Mouse (Mus musculus) cerebellum, adult 8-10 months (tissue): Measurements from ENCODE around the gene Cyp2a22.
"Not testable (repeated sequence)": the region's sequence is repeated elsewhere in the genome, so short reads cannot be mapped to it uniquely, and the experiment has no call there.

Source experiments
- DNase-seq: peaks from one replicate; pipeline ENCODE4 v3.0.0; 2022

Cyp2a22 gene

GRCm38 (mm10) chr7:26939262-26939661 lies at the start of gene Cyp2a22:
Gene Cyp2a22, minus strand, starts transcription at chr7:26939384.
- no peak for DNase-seq

- DNase-seq = not testable (repeated sequence)
Measured at GRCm38 (mm10) chr7:26983151-26983550, 44.0 kb upstream of the Cyp2a22 start.

- no peak for DNase-seq
Measured at GRCm38 (mm10) chr7:26982551-26982950, 43.4 kb upstream of the Cyp2a22 start.

- not testable (repeated sequence) for DNase-seq
Measured at GRCm38 (mm10) chr7:26981937-26982336, 42.8 kb upstream of the Cyp2a22 start.

- DNase-seq = not testable (repeated sequence)
Measured at GRCm38 (mm10) chr7:26981464-26981863, 42.3 kb upstream of the Cyp2a22 start.

GRCm38 (mm10) chr7:26962371-26962770 lies 23.2 kb upstream of the Cyp2a22 start:
- DNase-seq = not testable (repeated sequence)

GRCm38 (mm10) chr7:26953306-26953705 lies 14.1 kb upstream of the Cyp2a22 start:
- not testable (repeated sequence) for DNase-seq

GRCm38 (mm10) chr7:26952671-26953070 lies 13.5 kb upstream of the Cyp2a22 start:
- DNase-seq = not testable (repeated sequence)

GRCm38 (mm10) chr7:26941320-26941925 lies 2.2 kb upstream of the Cyp2a22 start:
- DNase-seq = not testable (repeated sequence)

GRCm38 (mm10) chr7:26917114-26917513 lies 22.1 kb downstream of the Cyp2a22 start:
- not testable (repeated sequence) for DNase-seq
